Mouse (Mus musculus) kidney, adult 2 months (tissue): ENCODE measurements at regions not wholly inside any gene's neighbourhood (a gene's known extent, or its start where the extent isn't known, plus 50 kb on each side); places are given as distances from the start of the nearest gene placed in this dataset.
A peak's percentile ranks its signal among the peaks of the same experiment; 100 is the strongest.

Experiments used
- DNase-seq: peaks from one replicate; pipeline ENCODE4 v3.0.0; 2021
- H3K27ac ChIP-seq: fragments of 200-500 bp; 2 replicates; pipeline ENCODE4 v1.5.1; 2012; ENCODE audit warnings: low read depth, low read length, control low read depth, inconsistent platforms; ENCODE audit not compliant: insufficient read depth
- H3K27me3 ChIP-seq: fragments of 200-500 bp; replicated peaks from 2 replicates; pipeline ENCODE4 v1.6.1; 2012; ENCODE audit warnings: mild to moderate bottlenecking, moderate library complexity, low read length, inconsistent platforms; ENCODE audit not compliant: control insufficient read depth, insufficient read depth
- H3K36me3 ChIP-seq: fragments of 200-500 bp; 2 replicates; pipeline ENCODE4 v1.6.1; 2012; ENCODE audit warnings: mild to moderate bottlenecking, moderate library complexity, low read length, inconsistent platforms; ENCODE audit not compliant: control insufficient read depth, insufficient read depth
- H3K4me1 ChIP-seq: fragments of 200-500 bp; 2 replicates; pipeline ENCODE4 v1.6.1; 2011; ENCODE audit warnings: low read length; ENCODE audit not compliant: control insufficient read depth, insufficient read depth
- H3K4me3 ChIP-seq: fragments of 200-500 bp; 2 replicates; pipeline ENCODE4 v1.5.1; 2011; ENCODE audit warnings: mild to moderate bottlenecking, low read depth, low read length, control low read depth; ENCODE audit not compliant: insufficient read depth
- CTCF ChIP-seq: fragments of 200-500 bp; conservative IDR thresholded peaks from 2 replicates; pipeline ENCODE4 v1.5.1; 2011; ENCODE audit warnings: low read depth, mild to moderate bottlenecking, control low read depth, low read length, moderate library complexity, mixed read lengths; ENCODE audit not compliant: insufficient read depth, insufficient read length
- POLR2A ChIP-seq: fragments of 200-500 bp; IDR thresholded peaks from one replicate; pipeline ENCODE4 v1.6.1; 2011; ENCODE audit warnings: low read depth, low read length, control low read depth
- WGBS: fragments of 180-500 bp; shearing (Covaris S2); methylation state at CpG from one replicate; pipeline ENCODE4 v1.1.7; 2018; 5-methylcytosine and 5-hydroxymethylcytosine counted together

DNA sequence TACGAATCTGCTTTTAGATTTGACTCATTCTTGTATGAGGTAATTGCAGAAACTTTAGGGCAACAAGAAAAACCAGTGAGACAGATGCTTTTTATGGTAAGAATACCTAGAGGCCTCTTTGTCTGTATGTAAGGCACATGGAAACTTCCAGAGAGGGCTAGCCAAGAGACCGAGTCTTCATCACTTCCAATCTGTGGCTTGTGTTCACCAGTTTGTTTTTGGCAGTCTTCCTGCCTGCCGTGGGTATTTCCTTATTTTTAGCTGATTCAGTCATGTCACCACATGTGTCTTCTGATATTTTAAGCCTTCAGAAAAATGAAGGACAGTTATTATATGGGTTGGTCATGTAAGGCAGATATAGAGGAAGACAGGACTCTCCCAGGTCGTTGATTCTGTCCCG, 100.2 kb upstream of the Ncam1 start:
- no peaks in the 10 kb centered on the region for H3K36me3 ChIP-seq
- H3K27ac ChIP-seq = no peak overlapping the region
- H3K27me3 ChIP-seq = no peaks in the 10 kb centered on the region
- DNase-seq = no peak
- no peak for TF ChIP-seq CTCF
- TF ChIP-seq POLR2A = no peak
- WGBS = 81% methylated on average over 5 of the region's 5 CpGs
- H3K4me1 ChIP-seq = no peaks in the 10 kb centered on the region
- no peak overlapping the region for H3K4me3 ChIP-seq

GRCm38 (mm10) chr9:49884516-49885343, 86.0 kb upstream of the Ncam1 start:
- no peak overlapping the region for H3K27ac ChIP-seq
- no peak for DNase-seq
- no peaks in the 10 kb centered on the region for H3K4me1 ChIP-seq
- no peak for TF ChIP-seq CTCF
- no peak for TF ChIP-seq POLR2A
- H3K36me3 ChIP-seq = no peaks in the 10 kb centered on the region
- H3K27me3 ChIP-seq = no peaks in the 10 kb centered on the region
- no peak overlapping the region for H3K4me3 ChIP-seq
- WGBS = 79% methylated on average over 12 of the region's 12 CpGs

- WGBS = 37% methylated on average over 3 of the region's 3 CpGs
- DNase-seq = no peak
- no peaks in the 10 kb centered on the region for H3K27me3 ChIP-seq
- H3K4me3 ChIP-seq = no peak overlapping the region
- no peak overlapping the region for H3K27ac ChIP-seq
- no peaks in the 10 kb centered on the region for H3K4me1 ChIP-seq
- no peaks in the 10 kb centered on the region for H3K36me3 ChIP-seq
- TF ChIP-seq POLR2A (no peak), CTCF (no peak)
Observed at GRCm38 (mm10) chr9:49879361-49880128, 80.8 kb upstream of the Ncam1 start.

GRCm38 (mm10) chr9:49874881-49875280, 76.2 kb upstream of the Ncam1 start:
- H3K36me3 ChIP-seq = no peaks in the 10 kb centered on the region
- no peak overlapping the region for H3K27ac ChIP-seq
- H3K4me3 ChIP-seq = no peak overlapping the region
- no peak for TF ChIP-seq POLR2A
- no peak for TF ChIP-seq CTCF
- H3K4me1 ChIP-seq = no peaks in the 10 kb centered on the region
- WGBS = 62% methylated on average over 2 of the region's 2 CpGs
- DNase-seq = no peak
- H3K27me3 ChIP-seq = no peaks in the 10 kb centered on the region

DNA sequence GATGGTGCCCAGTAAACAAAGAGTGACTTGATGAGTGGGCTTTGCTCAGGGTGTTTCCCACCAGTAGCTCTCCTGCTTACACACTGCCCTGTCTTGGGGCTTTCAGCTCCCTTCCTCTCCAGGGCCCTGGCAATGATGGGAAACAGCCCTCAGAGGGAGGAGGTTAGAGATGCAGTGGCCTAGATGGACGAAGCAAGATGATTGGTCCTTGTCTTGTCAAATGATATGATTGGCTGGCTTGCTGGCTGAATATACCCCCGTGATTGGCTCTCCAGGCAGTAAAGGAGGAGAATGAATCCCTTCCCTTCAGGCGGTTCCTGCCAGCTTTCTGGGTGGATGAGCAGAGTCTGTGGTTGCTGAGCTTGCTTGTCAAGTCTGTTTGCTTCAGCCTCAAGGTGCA, 74.8 kb upstream of the Ncam1 start:
- peak; percentile 1 for DNase-seq

DNA sequence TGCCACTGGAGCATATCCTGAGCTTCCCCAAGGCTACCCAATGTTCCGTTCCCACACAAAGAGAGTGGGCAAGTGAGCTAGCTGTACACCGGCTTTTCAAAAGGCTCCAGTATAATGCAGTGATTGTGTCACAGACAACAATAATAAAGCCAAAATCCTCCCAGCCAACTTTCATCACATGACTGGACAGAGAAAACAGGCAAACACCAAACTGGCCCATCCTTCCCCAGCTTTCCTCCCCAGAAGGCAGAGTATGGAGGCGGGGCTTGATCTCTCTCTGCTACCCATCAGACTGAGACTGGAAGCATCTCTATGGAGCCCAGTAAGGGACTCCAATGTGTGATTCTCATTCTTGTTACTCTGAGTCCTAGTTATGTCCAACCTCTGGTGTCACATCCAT, 52.8 kb upstream of the Ncam1 start:
- TF ChIP-seq POLR2A = no peak
- TF ChIP-seq CTCF = no peak
- DNase-seq = no peak

More for the DNA sequence above, 74.8 kb upstream of the Ncam1 start:
- no peaks in the 10 kb centered on the region for H3K36me3 ChIP-seq
- no peaks in the 10 kb centered on the region for H3K27me3 ChIP-seq
- TF ChIP-seq CTCF (no peak), POLR2A (no peak)
- no peak overlapping the region for H3K27ac ChIP-seq
- H3K4me3 ChIP-seq = no peak overlapping the region
- H3K4me1 ChIP-seq = no peaks in the 10 kb centered on the region
- 40% methylated on average over 3 of the region's 3 CpGs for WGBS

GRCm38 (mm10) chr9:49849442-49849841, 50.7 kb upstream of the Ncam1 start:
- no peak overlapping the region for H3K27ac ChIP-seq
- no peak for DNase-seq
- H3K36me3 ChIP-seq = no peaks in the 10 kb centered on the region
- TF ChIP-seq POLR2A (no peak), CTCF (no peak)
- no peaks in the 10 kb centered on the region for H3K27me3 ChIP-seq
- no peak overlapping the region for H3K4me3 ChIP-seq
- peaks cover 6% of the 10 kb centered on the region; the same call in 1 of the 2 replicates for H3K4me1 ChIP-seq
- WGBS = 49% methylated on average over 2 of the region's 2 CpGs

More for the DNA sequence above, 52.8 kb upstream of the Ncam1 start:
- no peak overlapping the region for H3K4me3 ChIP-seq
- no peaks in the 10 kb centered on the region for H3K4me1 ChIP-seq
- no peak overlapping the region for H3K27ac ChIP-seq
- WGBS = 93% methylated on average over 3 of the region's 3 CpGs
- H3K36me3 ChIP-seq = no peaks in the 10 kb centered on the region
- no peaks in the 10 kb centered on the region for H3K27me3 ChIP-seq
